Mouse (Mus musculus): ENCODE measurements at regions not wholly inside any gene's neighbourhood (a gene's known extent, or its start where the extent isn't known, plus 50 kb on each side); places are given as distances from the start of the nearest gene placed in this dataset.
A peak's percentile ranks its signal among the peaks of the same experiment; 100 is the strongest.

GRCm38 (mm10) chr13:99847531-99847930, 53.4 kb downstream of the Cartpt start:
- DNase-seq = no peak

- DNase-seq = peak; percentile 39
These were observed 58.3 kb downstream of the Cartpt start for GRCm38 (mm10) chr13:99842626-99843025.

- DNase-seq = no peak
These were observed 61.4 kb downstream of the Cartpt start for GRCm38 (mm10) chr13:99839446-99839845.

GRCm38 (mm10) chr13:99837772-99838425, 63.0 kb downstream of the Cartpt start:
- peak; percentile 82 for DNase-seq

- DNase-seq = no peak
These were observed 63.7 kb downstream of the Cartpt start for GRCm38 (mm10) chr13:99837180-99837579.

- no peak for DNase-seq
These were observed 64.3 kb downstream of the Cartpt start for GRCm38 (mm10) chr13:99836586-99836985.

- DNase-seq = no peak
These were observed 65.4 kb downstream of the Cartpt start for GRCm38 (mm10) chr13:99835518-99835917.

- no peak for DNase-seq
These were observed 70.7 kb downstream of the Cartpt start for GRCm38 (mm10) chr13:99830080-99830724.

- no peak for DNase-seq
These were observed 73.3 kb downstream of the Cartpt start for GRCm38 (mm10) chr13:99827573-99827972.

- no peak for DNase-seq
These were observed 76.3 kb downstream of the Cartpt start for GRCm38 (mm10) chr13:99824625-99825024.

- DNase-seq = no peak
These were observed 84.2 kb downstream of the Cartpt start for GRCm38 (mm10) chr13:99816666-99817065.

GRCm38 (mm10) chr13:99815786-99816185, 85.1 kb downstream of the Cartpt start:
- no peak for DNase-seq

GRCm38 (mm10) chr13:99814801-99815200, 86.1 kb downstream of the Cartpt start:
- no peak for DNase-seq

- no peak for DNase-seq
These were observed 86.8 kb downstream of the Cartpt start for GRCm38 (mm10) chr13:99814033-99814556.

GRCm38 (mm10) chr13:99794448-99794847, 106.4 kb downstream of the Cartpt start:
- DNase-seq = no peak

GRCm38 (mm10) chr13:99793786-99794435, 107.0 kb downstream of the Cartpt start:
- no peak for DNase-seq

GRCm38 (mm10) chr13:99793001-99793400, 107.9 kb downstream of the Cartpt start:
- no peak for DNase-seq

GRCm38 (mm10) chr13:99790951-99791350, 109.9 kb downstream of the Cartpt start:
- no peak for DNase-seq

- no peak for DNase-seq
These were observed 113.1 kb downstream of the Cartpt start for GRCm38 (mm10) chr13:99787760-99788159.

- DNase-seq = no peak
These were observed 115.5 kb downstream of the Cartpt start for GRCm38 (mm10) chr13:99785427-99785826.

- DNase-seq = no peak
These were observed 116.6 kb downstream of the Cartpt start for GRCm38 (mm10) chr13:99784314-99784713.

- no peak for DNase-seq
These were observed 117.8 kb downstream of the Cartpt start for GRCm38 (mm10) chr13:99782883-99783721.

GRCm38 (mm10) chr13:99781616-99782015, 119.3 kb downstream of the Cartpt start:
- DNase-seq = no peak

All from lung, postnatal 14 days (tissue).